Mouse (Mus musculus) heart, embryonic 13.5 days (tissue): ENCODE results near the gene Primpol. TPM values are rescaled to one million over a fixed set of nuclear protein-coding genes. Genes with fewer than 3 reads are reported as not detected.

Source experiments
- ATAC-seq: fragments of 200-750 bp; cut with Nextera tagmentation; 2 replicates; pipeline ENCODE4 v1.8.0; 2017; ENCODE audit warnings: moderate TSS enrichment; ENCODE audit not compliant: insufficient number of reproducible peaks, low FRiP score, low TSS enrichment; ENCODE audit errors: extremely low read depth
- H3K27ac ChIP-seq: fragments of 300-500 bp; sonication (generic); replicated peaks from 2 replicates; pipeline ENCODE4 v1.5.1; 2015; ENCODE audit warnings: moderate library complexity, mild to moderate bottlenecking, inconsistent platforms
- H3K27me3 ChIP-seq: fragments of 300-500 bp; sonication (generic); replicated peaks from 2 replicates; pipeline ENCODE4 v1.6.1; 2015; ENCODE audit warnings: mild to moderate bottlenecking, inconsistent platforms
- H3K36me3 ChIP-seq: fragments of 300-500 bp; sonication (generic); 2 replicates; pipeline ENCODE4 v1.6.1; 2015; ENCODE audit warnings: mild to moderate bottlenecking, inconsistent platforms
- H3K4me1 ChIP-seq: fragments of 300-500 bp; sonication (generic); 2 replicates; pipeline ENCODE4 v1.6.1; 2015; ENCODE audit warnings: inconsistent platforms
- H3K4me2 ChIP-seq: fragments of 300-500 bp; sonication (generic); 2 replicates; pipeline ENCODE4 v1.6.1; 2015; ENCODE audit warnings: inconsistent platforms, mild to moderate bottlenecking, moderate library complexity
- H3K4me3 ChIP-seq: fragments of 300-500 bp; sonication (generic); 2 replicates; pipeline ENCODE4 v1.5.1; 2015; ENCODE audit warnings: moderate library complexity, mild to moderate bottlenecking, inconsistent platforms
- H3K9ac ChIP-seq: fragments of 300-500 bp; sonication (generic); 2 replicates; pipeline ENCODE4 v1.6.1; 2015; ENCODE audit warnings: inconsistent platforms, mild to moderate bottlenecking, moderate library complexity
- H3K9me3 ChIP-seq: fragments of 300-500 bp; sonication (generic); 2 replicates; pipeline ENCODE4 v1.6.1; 2016; ENCODE audit warnings: inconsistent platforms
- WGBS: fragments of 180-500 bp; shearing (Covaris S2); methylation state at CpG from one replicate; pipeline ENCODE4 v1.1.7; 2015; ENCODE audit warnings: mixed read lengths; 5-methylcytosine and 5-hydroxymethylcytosine counted together
- polyA plus RNA-seq: library from polyadenylated mRNA; unstranded; fragments of >200 nt; fragmentation: Nextera tagmentation; extraction: Ambion mirVana; gene quantifications from 2 replicates; pipeline ENCODE4 v1.2.1, GENCODE M21; 2015

Primpol gene
- polyA plus RNA-seq, 1 experiment from 2014 or later, result 9.6 TPM

DNA sequence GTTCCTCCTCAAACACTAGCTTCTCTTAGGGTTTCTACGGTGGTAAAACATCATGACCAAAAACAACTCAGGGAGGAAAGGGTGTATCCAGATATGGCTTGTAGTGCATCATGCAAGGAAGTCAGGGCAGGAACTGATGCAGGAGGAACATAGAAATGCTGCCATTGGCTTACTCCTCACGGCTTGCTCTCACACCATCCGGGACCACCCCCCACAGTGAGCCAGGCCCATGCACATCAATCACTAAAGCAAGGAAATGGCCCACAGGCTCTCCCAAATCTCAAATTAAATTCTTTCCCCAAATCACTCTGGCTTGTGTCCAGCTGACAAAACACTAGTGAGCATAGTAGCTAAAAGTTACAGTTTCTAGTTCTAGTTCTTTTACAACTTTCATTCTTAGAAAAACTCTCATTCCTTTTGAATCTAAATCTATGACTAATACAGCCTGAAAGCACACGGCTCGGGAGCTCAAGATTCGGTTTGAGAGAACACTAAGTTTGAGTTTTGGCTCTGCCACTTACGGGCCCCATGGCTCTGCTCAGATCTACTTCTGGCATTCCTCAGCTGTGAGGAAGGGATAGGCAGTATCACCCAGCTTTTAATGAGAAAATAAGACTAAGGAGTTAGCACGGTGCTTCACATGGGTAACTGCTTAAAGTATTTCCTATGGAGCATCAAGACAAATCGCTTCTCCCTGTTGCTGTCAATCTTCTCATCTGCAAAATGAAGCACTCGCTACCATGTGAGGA, 15.9 kb downstream of the Primpol start:
- WGBS, result 59% methylated on average over 10 of the region's 10 CpGs
- Histone ChIP-seq H3K27me3 (no peaks in the 10 kb centered on the region), H3K36me3 (peaks cover 34% of the 10 kb centered on the region), H3K4me3 (no peak overlapping the region), H3K9ac (no peak overlapping the region), H3K9me3 (no peaks in the 10 kb centered on the region), H3K4me1 (peaks cover 35% of the 10 kb centered on the region), H3K4me2 (no peak overlapping the region), H3K27ac (peak overlapping the region; percentile 25; the same call in 1 of the 2 replicates)
- no peak for ATAC-seq

DNA sequence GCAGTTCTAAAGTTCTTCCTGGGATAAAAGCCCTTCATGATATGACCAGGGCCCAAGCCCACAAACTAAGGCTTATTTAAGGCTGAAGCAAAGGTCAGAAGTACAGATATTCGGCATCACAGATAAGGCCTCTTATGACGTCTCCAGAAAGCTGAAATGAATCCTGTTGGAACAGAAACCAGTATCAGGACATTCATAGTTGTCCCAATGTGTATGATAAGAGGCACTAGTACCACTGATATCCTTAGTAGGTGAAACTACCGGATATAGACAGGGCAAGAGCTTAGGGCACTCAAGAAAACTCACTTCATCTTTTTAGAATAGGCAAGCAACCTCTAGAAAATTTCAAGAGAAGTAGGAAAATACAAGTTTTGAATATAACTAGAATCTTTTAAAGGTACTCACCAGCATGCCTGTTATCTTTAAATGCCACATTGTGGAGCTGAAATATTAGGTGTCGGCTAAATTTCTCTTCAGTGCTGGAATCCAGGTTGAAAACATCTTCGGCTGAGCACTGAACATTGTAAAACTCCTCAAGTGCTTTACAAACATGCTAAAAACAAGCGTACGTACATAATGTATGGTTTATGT, 17.6 kb downstream of the Primpol start:
- H3K27me3 ChIP-seq, result no peaks in the 10 kb centered on the region
- H3K36me3 ChIP-seq, result peaks cover 21% of the 10 kb centered on the region
- no peak overlapping the region for H3K27ac ChIP-seq
- H3K4me1 ChIP-seq, result peaks cover 35% of the 10 kb centered on the region
- H3K9ac ChIP-seq, result no peak overlapping the region
- no peak overlapping the region for H3K4me3 ChIP-seq
- H3K4me2 ChIP-seq, result no peak overlapping the region
- no peak for ATAC-seq
- no peaks in the 10 kb centered on the region for H3K9me3 ChIP-seq
- WGBS, result 57% methylated on average over 7 of the region's 7 CpGs

DNA sequence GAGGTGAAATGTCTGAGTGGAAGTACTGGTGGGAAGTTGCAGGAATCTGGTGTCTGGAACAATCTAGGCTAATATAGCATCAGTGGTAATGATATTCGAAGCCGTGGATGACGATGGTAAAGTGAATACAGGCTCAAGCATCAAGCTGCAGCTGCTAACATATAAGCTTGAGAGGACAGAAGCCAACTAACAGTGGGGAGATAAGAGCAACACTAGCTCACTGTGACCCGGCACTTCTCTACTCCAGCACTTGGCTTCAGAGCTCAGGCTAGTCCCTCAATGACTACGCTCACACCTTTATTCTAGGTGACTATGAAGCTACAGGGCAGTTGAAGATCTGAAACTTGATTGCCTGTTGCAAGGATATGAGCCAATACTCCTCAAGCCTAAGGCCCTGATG, 18.3 kb downstream of the Primpol start:
- Histone ChIP-seq H3K9me3 (no peaks in the 10 kb centered on the region), H3K36me3 (peaks cover 21% of the 10 kb centered on the region), H3K27me3 (no peaks in the 10 kb centered on the region), H3K4me1 (peaks cover 36% of the 10 kb centered on the region), H3K4me3 (no peak overlapping the region), H3K27ac (no peak overlapping the region), H3K9ac (no peak overlapping the region), H3K4me2 (no peak overlapping the region)
- 57% methylated on average over 5 of the region's 5 CpGs for WGBS
- ATAC-seq, result no peak

DNA sequence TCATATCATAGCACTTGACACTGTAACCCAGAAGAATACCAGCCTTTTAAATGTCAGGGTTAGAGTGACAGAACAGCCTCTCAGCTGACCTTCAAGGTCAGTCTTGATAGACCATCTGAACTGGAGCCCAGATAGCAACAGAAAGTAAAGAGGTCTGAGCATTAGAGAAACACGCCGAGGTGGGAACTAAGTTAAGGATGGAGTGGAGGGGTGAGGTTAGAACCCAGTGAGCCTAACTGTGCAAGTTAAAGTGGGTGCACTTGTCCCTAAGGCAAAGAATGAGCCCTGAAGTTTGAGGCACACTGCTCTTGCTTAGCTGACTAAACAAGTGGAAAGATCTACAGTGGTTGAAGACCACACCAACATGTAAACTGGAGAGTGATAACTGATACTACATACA, 18.9 kb downstream of the Primpol start:
- no peak for ATAC-seq
- Histone ChIP-seq H3K4me3 (no peak overlapping the region), H3K27ac (no peak overlapping the region), H3K4me2 (no peak overlapping the region), H3K4me1 (peaks cover 43% of the 10 kb centered on the region), H3K27me3 (no peaks in the 10 kb centered on the region), H3K9me3 (no peaks in the 10 kb centered on the region), H3K9ac (no peak overlapping the region), H3K36me3 (peaks cover 21% of the 10 kb centered on the region)
- 48% methylated on average over 2 of the region's 2 CpGs for WGBS

DNA sequence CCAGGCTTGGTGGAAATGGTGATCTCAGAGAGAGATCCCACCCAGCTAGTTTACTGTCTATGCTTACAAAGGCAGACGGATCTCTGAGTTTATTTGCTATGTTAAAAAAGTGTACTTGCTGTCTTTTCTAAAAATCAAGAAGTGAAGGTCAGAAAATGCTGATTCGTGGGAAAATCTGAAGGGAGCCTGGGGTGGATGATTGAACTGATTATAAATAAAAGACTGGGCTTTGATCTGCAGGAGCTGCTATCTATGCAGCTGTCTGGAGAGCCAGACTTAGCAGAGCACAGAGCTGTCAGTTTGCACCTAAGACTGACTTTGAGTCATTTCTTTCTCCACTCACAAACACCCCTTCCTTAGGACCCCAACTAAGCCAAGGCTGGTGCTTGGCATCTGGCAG, 19.6 kb downstream of the Primpol start:
- WGBS, result 58% methylated on average over 2 of the region's 2 CpGs
- Histone ChIP-seq H3K9ac (no peak overlapping the region), H3K4me2 (no peak overlapping the region), H3K27me3 (no peaks in the 10 kb centered on the region), H3K4me3 (no peak overlapping the region), H3K27ac (no peak overlapping the region), H3K4me1 (peaks cover 44% of the 10 kb centered on the region), H3K9me3 (no peaks in the 10 kb centered on the region), H3K36me3 (peaks cover 22% of the 10 kb centered on the region)
- no peak for ATAC-seq

DNA sequence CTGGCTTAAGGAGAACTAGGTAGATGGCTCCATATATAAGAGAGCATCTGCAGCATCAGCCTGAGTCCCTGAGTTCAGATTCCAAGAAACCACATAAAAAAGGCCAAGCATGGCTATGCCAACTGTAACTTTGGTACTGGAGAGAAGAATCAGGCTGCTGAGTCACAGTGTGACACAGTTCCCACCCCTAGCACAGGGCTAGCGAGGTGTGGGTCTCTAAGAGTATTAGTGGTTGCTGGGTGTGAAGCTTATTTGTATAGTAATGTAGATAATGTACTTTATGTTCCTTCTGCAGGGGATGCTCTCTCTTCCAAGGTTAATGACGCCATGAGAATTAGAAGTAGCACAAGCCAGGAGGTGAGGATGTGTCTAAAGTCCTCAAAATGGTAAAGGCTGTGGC, 20.5 kb downstream of the Primpol start:
- Histone ChIP-seq H3K4me3 (no peak overlapping the region), H3K4me1 (peaks cover 44% of the 10 kb centered on the region), H3K9me3 (no peaks in the 10 kb centered on the region), H3K36me3 (peaks cover 22% of the 10 kb centered on the region), H3K4me2 (no peak overlapping the region), H3K9ac (no peak overlapping the region), H3K27me3 (no peaks in the 10 kb centered on the region), H3K27ac (no peak overlapping the region)
- no peak for ATAC-seq
- WGBS, result 86% methylated on average over 2 of the region's 2 CpGs

DNA sequence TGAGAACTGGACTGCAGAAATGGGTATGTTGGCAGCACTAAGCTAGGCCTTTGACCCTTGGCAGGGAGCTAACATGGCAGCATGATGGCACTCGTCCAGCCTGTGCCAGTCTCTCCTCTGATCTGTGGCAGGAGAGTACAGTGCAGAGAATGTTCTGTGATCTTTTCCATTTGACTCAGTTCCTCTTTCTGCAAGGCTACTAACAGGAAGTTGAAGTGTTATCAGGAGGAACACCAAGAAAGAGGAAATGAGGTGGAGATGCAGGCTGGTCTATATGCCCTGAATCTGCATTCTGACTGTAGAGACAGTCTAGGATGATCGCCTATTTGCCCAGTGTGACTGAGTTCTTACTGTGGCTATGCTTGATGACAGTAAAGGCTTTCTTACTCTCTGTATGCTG, 21.4 kb downstream of the Primpol start:
- 76% methylated on average over 2 of the region's 2 CpGs for WGBS
- H3K9ac ChIP-seq, result no peak overlapping the region
- ATAC-seq, result no peak
- H3K27ac ChIP-seq, result no peak overlapping the region
- H3K4me1 ChIP-seq, result peaks cover 34% of the 10 kb centered on the region
- no peaks in the 10 kb centered on the region for H3K9me3 ChIP-seq
- no peak overlapping the region for H3K4me3 ChIP-seq
- H3K27me3 ChIP-seq, result no peaks in the 10 kb centered on the region
- peaks cover 22% of the 10 kb centered on the region for H3K36me3 ChIP-seq
- no peak overlapping the region for H3K4me2 ChIP-seq

DNA sequence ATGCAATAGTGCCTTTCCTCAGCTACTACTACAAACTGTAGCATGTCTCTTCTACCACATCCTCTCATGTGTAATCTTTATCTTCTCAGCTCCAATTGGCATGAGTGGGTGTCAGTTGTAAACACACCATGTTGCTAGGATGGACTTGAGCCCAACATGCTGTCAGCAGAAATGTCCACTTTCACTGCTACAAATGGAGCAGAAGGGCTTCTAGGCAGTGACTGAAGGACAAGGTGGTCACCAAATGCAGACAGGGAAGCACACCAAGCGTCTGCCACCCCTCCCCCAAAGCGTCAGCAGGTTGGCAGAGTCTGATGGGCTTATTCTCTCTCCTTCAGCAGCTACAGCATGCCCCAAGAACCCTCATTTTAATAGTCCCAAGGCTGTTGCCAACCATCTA, 23.2 kb downstream of the Primpol start:
- H3K9me3 ChIP-seq, result no peaks in the 10 kb centered on the region
- H3K27me3 ChIP-seq, result no peaks in the 10 kb centered on the region
- H3K4me2 ChIP-seq, result no peak overlapping the region
- ATAC-seq, result no peak
- no peak overlapping the region for H3K27ac ChIP-seq
- H3K4me3 ChIP-seq, result no peak overlapping the region
- peaks cover 25% of the 10 kb centered on the region for H3K4me1 ChIP-seq
- H3K9ac ChIP-seq, result no peak overlapping the region
- 34% methylated on average over 2 of the region's 2 CpGs for WGBS
- H3K36me3 ChIP-seq, result peaks cover 27% of the 10 kb centered on the region

DNA sequence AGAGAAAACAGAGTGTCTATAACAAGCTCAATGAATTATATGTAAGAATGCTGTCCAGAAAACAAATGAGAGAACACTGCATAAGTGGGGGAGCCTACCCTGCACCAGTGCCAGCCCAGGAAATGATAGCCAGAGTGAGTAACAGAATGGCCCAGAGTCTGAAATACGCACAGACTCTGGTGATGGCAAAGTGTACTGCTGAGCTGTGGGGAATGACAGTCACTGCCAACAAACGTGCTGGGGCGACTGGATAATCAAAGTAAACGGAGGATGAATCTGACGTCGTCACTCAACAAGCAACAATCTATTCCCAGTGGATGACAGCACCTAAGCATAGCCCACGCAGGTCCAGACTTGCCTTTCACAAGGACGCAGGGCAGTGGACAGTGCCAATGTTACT, 23.9 kb downstream of the Primpol start:
- H3K4me1 ChIP-seq, result peaks cover 18% of the 10 kb centered on the region

DNA sequence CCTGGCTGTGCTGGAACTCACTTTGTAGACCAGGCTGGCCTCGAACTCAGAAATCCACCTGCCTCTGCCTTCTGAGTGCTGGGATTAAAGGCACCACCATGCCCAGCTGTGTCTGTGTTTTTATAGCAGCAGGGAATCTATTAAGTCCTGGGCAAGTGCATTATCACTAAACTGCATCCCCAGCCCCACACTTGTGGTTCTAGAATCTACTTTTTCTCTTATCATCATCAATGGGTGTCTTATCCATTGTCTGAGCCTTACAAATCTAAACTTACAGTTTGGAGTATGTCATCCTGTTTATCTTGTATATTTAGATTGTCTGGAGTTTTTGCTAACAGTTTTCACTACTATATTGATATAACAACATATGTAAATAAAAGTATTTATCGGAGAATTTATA, 28.3 kb downstream of the Primpol start:
- Histone ChIP-seq H3K9me3 (no peaks in the 10 kb centered on the region), H3K36me3 (peaks cover 23% of the 10 kb centered on the region), H3K4me2 (no peak overlapping the region), H3K27ac (no peak overlapping the region), H3K27me3 (no peaks in the 10 kb centered on the region), H3K4me3 (no peak overlapping the region), H3K4me1 (peaks cover 6% of the 10 kb centered on the region; the same call in 1 of the 2 replicates), H3K9ac (no peak overlapping the region)
- WGBS, result 89% methylated on average over 2 of the region's 2 CpGs
- no peak for ATAC-seq

More for the DNA sequence above, 23.9 kb downstream of the Primpol start:
- Histone ChIP-seq H3K9ac (no peak overlapping the region), H3K36me3 (peaks cover 26% of the 10 kb centered on the region), H3K27ac (no peak overlapping the region), H3K9me3 (no peaks in the 10 kb centered on the region), H3K27me3 (no peaks in the 10 kb centered on the region), H3K4me3 (no peak overlapping the region), H3K4me2 (no peak overlapping the region)
- 59% methylated on average over 8 of the region's 8 CpGs for WGBS
- no peak for ATAC-seq

DNA sequence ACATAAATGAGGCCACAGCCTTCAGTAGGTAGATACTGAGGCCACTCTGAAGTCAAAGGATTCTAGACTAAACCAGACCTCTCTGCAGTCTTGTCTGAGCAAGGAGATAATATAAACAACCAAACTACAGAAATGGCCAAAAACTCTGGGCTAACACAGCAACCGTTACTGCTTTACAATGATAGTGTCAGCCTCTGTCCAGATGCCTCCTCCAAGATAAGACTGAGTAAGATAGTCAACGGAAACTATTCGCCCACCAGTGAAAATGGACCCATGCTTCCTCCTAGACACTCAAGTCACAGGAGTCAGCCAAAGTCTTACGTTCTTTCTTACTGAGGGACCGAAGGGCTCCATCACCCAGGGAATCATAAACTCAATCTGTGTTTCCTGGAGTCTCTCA, 29.1 kb downstream of the Primpol start:
- H3K4me3 ChIP-seq, result no peak overlapping the region
- no peak overlapping the region for H3K9ac ChIP-seq
- no peaks in the 10 kb centered on the region for H3K4me1 ChIP-seq
- H3K27ac ChIP-seq, result no peak overlapping the region
- no peaks in the 10 kb centered on the region for H3K9me3 ChIP-seq
- H3K4me2 ChIP-seq, result no peak overlapping the region
- H3K36me3 ChIP-seq, result peaks cover 23% of the 10 kb centered on the region
- WGBS, result 47% methylated on average over 5 of the region's 5 CpGs
- ATAC-seq, result no peak
- no peaks in the 10 kb centered on the region for H3K27me3 ChIP-seq

DNA sequence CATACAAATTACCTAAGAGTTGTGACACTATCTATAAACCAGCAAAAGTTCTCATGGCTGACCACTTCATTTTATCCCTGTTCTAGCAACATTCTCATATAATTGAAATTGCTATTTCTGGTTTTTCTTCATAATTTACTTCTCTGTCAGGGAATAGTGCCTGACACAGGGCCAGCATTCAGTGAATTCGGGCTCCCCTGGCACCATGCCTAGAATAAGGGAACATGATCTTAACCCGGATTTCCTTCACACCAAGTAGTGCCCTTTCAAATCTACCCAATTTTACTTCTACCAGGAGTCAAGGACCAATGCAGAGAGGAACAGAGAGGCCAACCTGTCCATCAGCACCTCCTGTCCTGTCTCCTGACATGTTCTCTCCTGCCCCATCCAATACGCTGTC, 31.4 kb downstream of the Primpol start:
- no peaks in the 10 kb centered on the region for H3K27me3 ChIP-seq
- no peak for ATAC-seq
- peaks cover 44% of the 10 kb centered on the region for H3K36me3 ChIP-seq
- H3K9ac ChIP-seq, result no peak overlapping the region
- no peak overlapping the region for H3K4me2 ChIP-seq
- H3K4me1 ChIP-seq, result no peaks in the 10 kb centered on the region
- no peak overlapping the region for H3K27ac ChIP-seq
- WGBS, result 77% methylated on average over 3 of the region's 3 CpGs
- no peak overlapping the region for H3K4me3 ChIP-seq
- H3K9me3 ChIP-seq, result no peaks in the 10 kb centered on the region
